Mouse (Mus musculus): Measurements from ENCODE around the gene Ccin.
A peak's percentile ranks its signal among the peaks of the same experiment; 100 is the strongest.

Gene Ccin

GRCm38 (mm10) chr4:43973526-43973981 is 9.7 kb upstream of the Ccin start:
- peak; percentile 69 to 85 for DNase-seq (ENCODE audit: inconsistent age in 2 of 2, low spot score in 1 of 2)

GRCm38 (mm10) chr4:43974914-43975616 is 8.2 kb upstream of the Ccin start:
- DNase-seq (ENCODE audit: inconsistent age in 2 of 2, low spot score in 1 of 2), result no peak

GRCm38 (mm10) chr4:43976223-43976740 is 7.0 kb upstream of the Ccin start:
- DNase-seq (ENCODE audit: inconsistent age in 2 of 2, low spot score in 1 of 2), result peak; percentile 12 to 76

GRCm38 (mm10) chr4:43978521-43979443 is 4.5 kb upstream of the Ccin start:
- peak; percentile 78 to 90 for DNase-seq (ENCODE audit: inconsistent age in 2 of 2, low spot score in 1 of 2)

- peak; percentile 59 to 82 for DNase-seq (ENCODE audit: inconsistent age in 2 of 2, low spot score in 1 of 2)
Measured at GRCm38 (mm10) chr4:43979746-43980145, 3.5 kb upstream of the Ccin start.

GRCm38 (mm10) chr4:43980236-43980635 is 3.0 kb upstream of the Ccin start:
- DNase-seq (ENCODE audit: inconsistent age in 2 of 2, low spot score in 1 of 2), result no peak

GRCm38 (mm10) chr4:43980846-43981245 is 2.4 kb upstream of the Ccin start:
- DNase-seq (ENCODE audit: inconsistent age in 2 of 2, low spot score in 1 of 2), result no peak

- DNase-seq (ENCODE audit: inconsistent age in 2 of 2, low spot score in 1 of 2), result peak in 1 of 2 experiments; percentile 20
Measured at GRCm38 (mm10) chr4:43981251-43981650, 2.0 kb upstream of the Ccin start.

GRCm38 (mm10) chr4:43982053-43982732 is 1.1 kb upstream of the Ccin start:
- peak; percentile 93 to 98 for DNase-seq (ENCODE audit: inconsistent age in 2 of 2, low spot score in 1 of 2)

GRCm38 (mm10) chr4:43983756-43984155 is 473 bp downstream of the Ccin start:
- no peak for DNase-seq (ENCODE audit: inconsistent age in 2 of 2, low spot score in 1 of 2)

- no peak for DNase-seq (ENCODE audit: inconsistent age in 2 of 2, low spot score in 1 of 2)
Measured at GRCm38 (mm10) chr4:43984326-43984725, 1.0 kb downstream of the Ccin start.

GRCm38 (mm10) chr4:43988976-43989375 is 5.7 kb downstream of the Ccin start:
- DNase-seq (ENCODE audit: inconsistent age in 2 of 2, low spot score in 1 of 2), result no peak

GRCm38 (mm10) chr4:43993072-43993471 is 9.8 kb downstream of the Ccin start:
- DNase-seq (ENCODE audit: inconsistent age in 2 of 2, low spot score in 1 of 2), result no peak

- DNase-seq (ENCODE audit: inconsistent age in 2 of 2, low spot score in 1 of 2), result no peak
Measured at GRCm38 (mm10) chr4:43994342-43994741, 11.1 kb downstream of the Ccin start.

- no peak for DNase-seq (ENCODE audit: inconsistent age in 2 of 2, low spot score in 1 of 2)
Measured at GRCm38 (mm10) chr4:44003622-44004021, 20.3 kb downstream of the Ccin start.

GRCm38 (mm10) chr4:44004126-44004525 is 20.8 kb downstream of the Ccin start, which contains the start of gene Clta:
Clta (plus strand) TSS chr4:44004452.
- no peak for DNase-seq (ENCODE audit: inconsistent age in 2 of 2, low spot score in 1 of 2)

GRCm38 (mm10) chr4:44004623-44005409 is 21.5 kb downstream of the Ccin start:
- no peak for DNase-seq (ENCODE audit: inconsistent age in 2 of 2, low spot score in 1 of 2)

- DNase-seq (ENCODE audit: inconsistent age in 2 of 2, low spot score in 1 of 2), result no peak
Measured at GRCm38 (mm10) chr4:44010176-44010575, 26.9 kb downstream of the Ccin start.

GRCm38 (mm10) chr4:44010893-44011292 is 27.6 kb downstream of the Ccin start:
- DNase-seq (ENCODE audit: inconsistent age in 2 of 2, low spot score in 1 of 2), result no peak

GRCm38 (mm10) chr4:44011799-44012198 is 28.5 kb downstream of the Ccin start:
- no peak for DNase-seq (ENCODE audit: inconsistent age in 2 of 2, low spot score in 1 of 2)

All from adrenal gland, adult (tissue).